Mouse (Mus musculus) G1E (cell line): ENCODE measurements at regions not wholly inside any gene's neighbourhood (a gene's known extent, or its start where the extent isn't known, plus 50 kb on each side); places are given as distances from the start of the nearest gene placed in this dataset.

Experiments
- ATAC-seq: 2 replicates; pipeline ENCODE4 v1.8.0; 2016; ENCODE audit warnings: mild to moderate bottlenecking; ENCODE audit not compliant: insufficient number of reproducible peaks, poor library complexity, low FRiP score, severe bottlenecking; ENCODE audit errors: extremely low read depth
- DNase-seq: peaks from one replicate; pipeline ENCODE4 v3.0.0; 2012; ENCODE audit warnings: low spot score
- H3K27me3 ChIP-seq: 2 replicates; pipeline ENCODE4 v1.6.1; 2012; ENCODE audit warnings: mild to moderate bottlenecking, low read length, inconsistent platforms; ENCODE audit not compliant: insufficient read depth
- H3K36me3 ChIP-seq: replicated peaks from 2 replicates; pipeline ENCODE3; 2012; ENCODE audit warnings: mild to moderate bottlenecking, inconsistent platforms
- H3K4me1 ChIP-seq: 2 replicates; pipeline ENCODE4 v1.6.1; 2012; ENCODE audit warnings: low read depth, low read length, inconsistent platforms, mixed read lengths; ENCODE audit not compliant: insufficient read depth
- H3K4me3 ChIP-seq: 2 replicates; pipeline ENCODE4 v1.5.1; 2012; ENCODE audit warnings: low read depth, mild to moderate bottlenecking, inconsistent platforms, low read length, moderate library complexity, mixed read lengths
- H3K9me3 ChIP-seq: replicated peaks from 2 replicates; pipeline ENCODE4 v1.6.1; 2012; ENCODE audit warnings: inconsistent platforms
- CTCF ChIP-seq: IDR thresholded peaks from 2 replicates; pipeline ENCODE4 v1.5.1; 2012; ENCODE audit warnings: low read depth, low read length, inconsistent platforms, mixed read lengths
- GATA1 ChIP-seq: IDR thresholded peaks from 2 replicates; pipeline ENCODE4 v1.6.1; 2012; ENCODE audit warnings: borderline replicate concordance, low read length, inconsistent platforms, mixed read lengths
- GATA2 ChIP-seq: IDR thresholded peaks from 2 replicates; pipeline ENCODE4 v1.6.1; 2012; ENCODE audit warnings: low read depth, low read length, inconsistent platforms, borderline replicate concordance
- POLR2AphosphoS5 ChIP-seq: IDR thresholded peaks from 2 replicates; pipeline ENCODE4 v1.6.1; 2012; ENCODE audit warnings: low read depth, low read length, inconsistent platforms; ENCODE audit not compliant: insufficient replicate concordance
- TAL1 ChIP-seq: conservative IDR thresholded peaks from 2 replicates; pipeline ENCODE4 v1.6.1; 2012; ENCODE audit warnings: low read depth, low read length, inconsistent platforms, mixed read lengths

DNA sequence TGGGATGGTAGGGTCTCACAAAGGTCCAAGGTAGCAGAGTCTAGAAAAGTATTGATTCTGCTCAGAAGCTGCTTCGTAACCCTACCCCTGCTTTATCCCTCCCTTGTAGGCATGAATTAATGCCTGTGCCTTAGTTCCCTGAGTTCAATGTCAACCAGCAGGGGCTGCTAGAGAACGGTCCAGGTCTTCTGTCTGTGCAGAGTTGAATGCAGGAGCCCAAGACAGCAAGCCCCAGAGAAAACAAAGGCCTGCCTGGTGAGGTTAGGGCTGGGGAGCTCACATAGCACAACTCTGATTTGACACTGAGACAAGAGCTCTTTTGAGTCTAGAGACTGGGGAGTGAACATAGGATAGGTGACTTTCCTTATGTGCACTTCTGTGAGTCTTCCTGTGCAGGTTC, 56.6 kb downstream of the Olig3 start:
- Histone ChIP-seq H3K36me3 (no peaks in the 10 kb centered on the region), H3K27me3 (peaks cover 5% of the 10 kb centered on the region), H3K9me3 (no peaks in the 10 kb centered on the region), H3K4me1 (no peaks in the 10 kb centered on the region), H3K4me3 (no peak overlapping the region)
- ATAC-seq (no peak), DNase-seq (no peak)
- TF ChIP-seq POLR2AphosphoS5, result no peak
- no peak for TF ChIP-seq CTCF
- TF ChIP-seq GATA1, result no peak

DNA sequence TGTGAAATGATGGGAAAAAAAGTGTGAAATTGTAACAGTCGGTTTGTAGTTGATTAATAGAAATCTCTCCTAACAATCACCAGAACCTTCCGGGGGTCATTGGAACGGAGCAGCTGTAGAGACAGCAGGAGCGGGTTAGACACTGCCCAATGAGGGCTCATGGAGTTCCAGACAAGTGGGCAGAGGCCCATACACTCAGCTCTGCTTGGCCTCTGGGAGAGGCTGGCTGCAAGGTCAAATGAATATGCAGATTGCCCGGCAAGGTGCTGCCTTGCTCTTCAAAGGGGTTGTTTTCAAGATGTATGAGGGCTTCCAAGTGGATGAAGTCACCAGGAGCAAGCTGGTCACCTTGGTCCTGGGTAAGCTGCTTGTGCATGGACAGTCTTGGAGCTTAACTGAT, 57.6 kb downstream of the Olig3 start:
- Histone ChIP-seq H3K36me3 (no peaks in the 10 kb centered on the region), H3K27me3 (peaks cover 5% of the 10 kb centered on the region), H3K4me3 (no peak overlapping the region), H3K4me1 (no peaks in the 10 kb centered on the region), H3K9me3 (no peaks in the 10 kb centered on the region)
- TF ChIP-seq GATA1 (no peak), CTCF (no peak), TAL1 (no peak), POLR2AphosphoS5 (no peak), GATA2 (no peak)
- DNase-seq, result no peak
- ATAC-seq, result no peak

DNA sequence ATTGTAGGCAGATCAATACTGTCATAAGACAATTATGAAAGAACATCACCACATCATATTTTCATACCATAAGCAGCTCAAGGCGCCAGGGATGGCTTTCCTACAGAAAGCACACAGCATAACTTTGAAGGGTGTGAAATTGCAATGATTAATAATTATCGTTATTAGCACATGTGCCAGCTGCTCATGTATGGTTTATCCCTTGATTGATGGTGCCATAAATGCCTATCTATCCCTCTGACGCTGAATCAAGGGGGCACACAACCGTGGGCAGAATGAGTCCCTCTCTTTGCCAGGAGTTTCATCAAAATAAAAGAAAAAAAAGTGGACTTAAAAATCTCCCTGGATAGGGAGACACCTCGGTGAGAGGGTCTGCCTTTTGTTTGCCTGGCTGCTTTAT, 58.5 kb downstream of the Olig3 start:
- H3K27me3 ChIP-seq, result peaks cover 5% of the 10 kb centered on the region
- H3K4me3 ChIP-seq, result no peak overlapping the region
- H3K4me1 ChIP-seq, result no peaks in the 10 kb centered on the region
- TF ChIP-seq CTCF, result no peak
- no peak for TF ChIP-seq GATA1
- TF ChIP-seq GATA2, result no peak
- TF ChIP-seq POLR2AphosphoS5, result no peak
- no peak for TF ChIP-seq TAL1
- ATAC-seq (no peak), DNase-seq (no peak)
- no peaks in the 10 kb centered on the region for H3K9me3 ChIP-seq
- H3K36me3 ChIP-seq, result no peaks in the 10 kb centered on the region

DNA sequence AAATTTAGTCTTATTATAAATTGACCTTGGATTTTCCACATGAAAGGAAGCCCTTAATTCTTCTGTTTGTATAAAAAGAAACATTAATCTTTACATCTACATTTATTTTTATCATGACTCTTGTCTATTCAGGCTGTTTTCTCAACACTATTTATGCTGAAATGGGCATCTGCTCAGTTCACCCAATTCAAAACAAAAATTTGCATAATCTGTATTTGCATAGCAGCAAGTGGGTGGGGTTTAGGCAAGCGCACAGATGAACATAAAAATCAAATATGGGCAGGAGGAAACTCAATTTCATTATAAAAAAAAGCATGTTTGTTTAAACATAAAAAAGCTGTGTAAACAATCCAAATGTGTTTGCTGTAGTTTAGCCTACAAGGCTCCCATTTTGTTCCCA, 67.7 kb downstream of the Olig3 start:
- ATAC-seq (no peak), DNase-seq (no peak)
- TF ChIP-seq POLR2AphosphoS5 (no peak), GATA2 (no peak), GATA1 (no peak), TAL1 (no peak), CTCF (no peak)
- peaks cover 6% of the 10 kb centered on the region for H3K9me3 ChIP-seq
- H3K27me3 ChIP-seq, result no peaks in the 10 kb centered on the region
- H3K4me3 ChIP-seq, result no peak overlapping the region
- no peaks in the 10 kb centered on the region for H3K36me3 ChIP-seq
- H3K4me1 ChIP-seq, result no peaks in the 10 kb centered on the region

DNA sequence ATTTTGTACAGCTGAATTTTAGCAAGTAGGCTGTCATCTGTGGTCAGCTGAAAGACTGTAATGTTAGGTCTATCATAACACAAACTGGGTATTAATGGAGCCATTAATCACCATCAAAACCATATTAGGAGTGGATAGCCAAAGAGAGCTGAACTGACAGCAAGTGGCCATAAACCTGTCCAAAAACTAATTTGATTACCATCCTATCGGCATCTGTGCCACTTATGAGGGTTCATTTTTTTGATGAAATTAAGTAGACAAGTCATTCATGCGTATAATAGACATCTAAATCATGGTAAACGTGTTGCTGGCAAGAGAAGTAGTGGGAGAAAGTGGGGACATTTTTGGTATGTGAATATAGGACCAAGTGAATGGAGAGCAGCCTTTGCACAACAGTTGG, 68.6 kb downstream of the Olig3 start:
- Histone ChIP-seq H3K27me3 (no peaks in the 10 kb centered on the region), H3K36me3 (no peaks in the 10 kb centered on the region), H3K4me1 (no peaks in the 10 kb centered on the region), H3K9me3 (peaks cover 6% of the 10 kb centered on the region), H3K4me3 (no peak overlapping the region)
- TF ChIP-seq CTCF (no peak), GATA1 (no peak), TAL1 (no peak), GATA2 (no peak), POLR2AphosphoS5 (no peak)
- no peak for DNase-seq
- no peak for ATAC-seq

DNA sequence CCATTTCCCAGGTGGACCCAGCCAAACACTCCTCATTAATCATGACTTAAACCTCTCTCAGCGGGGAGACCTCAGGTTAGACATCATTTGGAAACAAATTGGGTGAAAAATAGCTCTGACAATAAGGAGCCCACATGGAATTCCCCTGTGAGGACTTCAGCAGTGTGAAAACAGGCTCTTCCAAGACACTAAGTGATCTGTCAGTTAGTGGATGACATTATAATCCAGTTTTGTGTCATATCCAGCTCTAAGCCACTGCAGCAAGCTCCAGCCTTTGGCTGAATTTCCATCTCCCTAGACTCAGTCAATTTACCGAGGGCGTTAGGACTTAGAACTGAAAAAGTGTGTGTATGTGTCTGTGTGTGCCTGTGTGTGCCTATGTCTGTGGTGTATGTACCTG, 70.5 kb downstream of the Olig3 start:
- H3K4me3 ChIP-seq, result no peak overlapping the region

DNA sequence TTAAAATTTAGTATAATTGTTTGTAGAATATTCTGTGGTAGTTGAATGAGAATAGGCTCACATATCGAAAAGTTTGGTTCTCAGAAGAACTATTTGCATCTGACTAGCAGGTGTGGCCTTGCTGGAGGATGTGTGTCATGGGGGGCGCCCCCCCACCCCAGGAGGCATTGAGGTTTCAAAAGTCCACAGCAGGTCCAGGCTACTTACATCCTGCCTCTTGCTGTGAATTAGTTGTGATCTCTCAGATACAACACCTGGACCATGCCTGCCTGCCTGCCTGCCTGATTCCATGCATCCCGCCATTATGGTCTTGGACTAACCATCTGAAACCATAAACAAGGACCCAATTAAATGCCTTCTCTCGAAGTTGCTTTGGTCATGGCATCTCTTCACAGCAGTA, 76.2 kb downstream of the Olig3 start:
- ATAC-seq, result no peak
- H3K9me3 ChIP-seq, result peaks cover 3% of the 10 kb centered on the region

More for the DNA sequence above, 70.5 kb downstream of the Olig3 start:
- H3K27me3 ChIP-seq, result no peaks in the 10 kb centered on the region
- peaks cover 6% of the 10 kb centered on the region for H3K9me3 ChIP-seq
- no peaks in the 10 kb centered on the region for H3K36me3 ChIP-seq
- no peak for ATAC-seq
- TF ChIP-seq TAL1 (no peak), GATA2 (no peak), GATA1 (no peak), CTCF (no peak), POLR2AphosphoS5 (no peak)
- no peak for DNase-seq
- no peaks in the 10 kb centered on the region for H3K4me1 ChIP-seq

More for the DNA sequence above, 76.2 kb downstream of the Olig3 start:
- DNase-seq, result no peak
- H3K27me3 ChIP-seq, result no peaks in the 10 kb centered on the region
- no peaks in the 10 kb centered on the region for H3K4me1 ChIP-seq
- no peaks in the 10 kb centered on the region for H3K36me3 ChIP-seq
- TF ChIP-seq GATA2 (no peak), TAL1 (no peak), GATA1 (no peak), POLR2AphosphoS5 (no peak), CTCF (no peak)
- H3K4me3 ChIP-seq, result no peak overlapping the region
